Mouse (Mus musculus) adrenal gland, postnatal 36 days (tissue): ENCODE results near the gene Ush2a. TPM values are rescaled to one million over a fixed set of nuclear protein-coding genes. Genes with fewer than 3 reads are reported as not detected.

Experiments
- DNase-seq, 2 experiments: peaks; one replicate each; pipeline ENCODE4 v3.0.0; 2021; ENCODE audit warnings: mixed read lengths in 1 of 2
- total RNA-seq, 2 experiments: library from RNA; stranded (reverse); gene quantifications; 2 replicates each; pipeline ENCODE4 v1.2.3; 2021

The Ush2a gene
- total RNA-seq, 2 experiments from 2014 or later, result 0.07 TPM; not detected in 1

GRCm38 (mm10) chr1:188878531-188879055 lies 616.8 kb downstream of the Ush2a start:
- no peak for DNase-seq

GRCm38 (mm10) chr1:188896906-188897551 lies 635.2 kb downstream of the Ush2a start:
- DNase-seq, result no peak

- no peak for DNase-seq
Measured at GRCm38 (mm10) chr1:188904091-188904490, 642.3 kb downstream of the Ush2a start.

GRCm38 (mm10) chr1:188906175-188906574 lies 644.4 kb downstream of the Ush2a start:
- DNase-seq, result no peak

GRCm38 (mm10) chr1:188910656-188911055 lies 648.8 kb downstream of the Ush2a start:
- DNase-seq, result no peak

- no peak for DNase-seq
Measured at GRCm38 (mm10) chr1:188919946-188920345, 658.1 kb downstream of the Ush2a start.

GRCm38 (mm10) chr1:188937246-188937780 lies 675.5 kb downstream of the Ush2a start:
- peak; percentile 8 to 9 for DNase-seq

GRCm38 (mm10) chr1:188945326-188945725 lies 683.5 kb downstream of the Ush2a start:
- DNase-seq, result no peak

GRCm38 (mm10) chr1:188946849-188947248 lies 685.0 kb downstream of the Ush2a start:
- no peak for DNase-seq

GRCm38 (mm10) chr1:188947794-188948193 lies 686.0 kb downstream of the Ush2a start:
- peak; percentile 9 to 37 for DNase-seq

GRCm38 (mm10) chr1:188948276-188948675 lies 686.5 kb downstream of the Ush2a start:
- peak in 1 of 2 experiments; percentile 4 for DNase-seq

- no peak for DNase-seq
Measured at GRCm38 (mm10) chr1:188951091-188951490, 689.3 kb downstream of the Ush2a start.

GRCm38 (mm10) chr1:188952501-188952900 lies 690.7 kb downstream of the Ush2a start:
- no peak for DNase-seq

- no peak for DNase-seq
Measured at GRCm38 (mm10) chr1:188973078-188973477, 711.3 kb downstream of the Ush2a start.

GRCm38 (mm10) chr1:188973926-188974325 lies 712.1 kb downstream of the Ush2a start:
- no peak for DNase-seq

- peak; percentile 59 to 71 for DNase-seq
Measured at GRCm38 (mm10) chr1:188980050-188980449, 718.2 kb downstream of the Ush2a start.

GRCm38 (mm10) chr1:188993218-188993617 lies 731.4 kb downstream of the Ush2a start:
- peak in 1 of 2 experiments; percentile 48 for DNase-seq

GRCm38 (mm10) chr1:188997921-188998320 lies 736.1 kb downstream of the Ush2a start:
- DNase-seq, result no peak

- DNase-seq, result no peak
Measured at GRCm38 (mm10) chr1:188999981-189000380, 738.2 kb downstream of the Ush2a start.

- DNase-seq, result no peak
Measured at GRCm38 (mm10) chr1:189001815-189002214, 740.0 kb downstream of the Ush2a start.

- no peak for DNase-seq
Measured at GRCm38 (mm10) chr1:189004774-189005173, 743.0 kb downstream of the Ush2a start.

- no peak for DNase-seq
Measured at GRCm38 (mm10) chr1:189006267-189006666, 744.4 kb downstream of the Ush2a start.

- no peak for DNase-seq
Measured at GRCm38 (mm10) chr1:189006826-189007225, 745.0 kb downstream of the Ush2a start.
